Mouse (Mus musculus): ENCODE results near the gene Dixdc1.
"Not testable (repeated sequence)": the region's sequence is repeated elsewhere in the genome, so short reads cannot be mapped to it uniquely, and the experiment has no call there.

Dixdc1 gene

GRCm38 (mm10) chr9:50658941-50659388 lies 80.4 kb downstream of the Dixdc1 start:
- DNase-seq (ENCODE audit: low spot score in 2 of 2): peak in 1 of 2 experiments; percentile 12

- no peak for DNase-seq (ENCODE audit: low spot score in 2 of 2)
Measured at GRCm38 (mm10) chr9:50658391-50658790, 80.9 kb downstream of the Dixdc1 start.

- no peak for DNase-seq (ENCODE audit: low spot score in 2 of 2)
Measured at GRCm38 (mm10) chr9:50650503-50650902, 88.8 kb downstream of the Dixdc1 start.

GRCm38 (mm10) chr9:50646826-50647370 lies 92.4 kb downstream of the Dixdc1 start:
- no peak for DNase-seq (ENCODE audit: low spot score in 2 of 2)

GRCm38 (mm10) chr9:50634270-50634669 lies 105.0 kb downstream of the Dixdc1 start:
- DNase-seq (ENCODE audit: low spot score in 2 of 2): no peak

GRCm38 (mm10) chr9:50633059-50633458 lies 106.3 kb downstream of the Dixdc1 start:
- DNase-seq (ENCODE audit: low spot score in 2 of 2): no peak

- DNase-seq (ENCODE audit: low spot score in 2 of 2): no peak
Measured at GRCm38 (mm10) chr9:50632016-50632688, 107.2 kb downstream of the Dixdc1 start.

GRCm38 (mm10) chr9:50630903-50631302 lies 108.4 kb downstream of the Dixdc1 start:
- DNase-seq (ENCODE audit: low spot score in 2 of 2): not testable (repeated sequence)

- no peak for DNase-seq (ENCODE audit: low spot score in 2 of 2)
Measured at GRCm38 (mm10) chr9:50617794-50618330, 121.5 kb downstream of the Dixdc1 start.

- peak; percentile 79 to 85 for DNase-seq (ENCODE audit: low spot score in 2 of 2)
Measured at GRCm38 (mm10) chr9:50616766-50617603, 122.3 kb downstream of the Dixdc1 start, which contains the start of the genes Pih1d2 and Nkapd1. Gene Pih1d2 (plus strand): TSS chr9:50617321. Gene Nkapd1 (minus strand): TSS chr9:50617464.

- DNase-seq (ENCODE audit: low spot score in 2 of 2): no peak
Measured at GRCm38 (mm10) chr9:50616161-50616560, 123.2 kb downstream of the Dixdc1 start.
